Mouse (Mus musculus) adrenal gland, postnatal 0 days (tissue): ENCODE results near the gene Htr3b. TPM values are rescaled to one million over a fixed set of nuclear protein-coding genes. Genes with fewer than 3 reads are reported as not detected.

ENCODE experiments used
- polyA plus RNA-seq: library from polyadenylated mRNA; unstranded; fragments of >200 nt; fragmentation: Nextera tagmentation; extraction: Ambion mirVana; gene quantifications from 2 replicates; pipeline ENCODE4 v1.2.1, GENCODE M21; 2015

Gene Htr3b
- 3.1 and 9.3 TPM in 2 replicates for polyA plus RNA-seq

GRCm38 (mm10) chr9:48964587-48965040, at the start of gene Htr3b:
TSS of gene Htr3b (minus strand) at chr9:48964990.

GRCm38 (mm10) chr9:48984845-48985707, 20.3 kb upstream of the Htr3b start, which contains the start of gene Usp28:
TSS of gene Usp28 (plus strand) at chr9:48985375.

GRCm38 (mm10) chr9:48910885-48911537, 53.8 kb downstream of the Htr3b start, which contains the start of gene Htr3a:
TSS of gene Htr3a (minus strand) at chr9:48911099.

Other genes with a start within 250 kb of the Htr3b start
- 2.4 and 6.3 TPM in 2 replicates for gene Zbtb16, start 128.8 kb downstream of the Htr3b start, polyA plus RNA-seq
- gene Htr3a, start 53.9 kb downstream of the Htr3b start, polyA plus RNA-seq: 3.0 and 4.6 TPM in 2 replicates
- gene Usp28, start 20.4 kb upstream of the Htr3b start, polyA plus RNA-seq: 9.3 and 12.3 TPM in 2 replicates
- gene Zw10, start 90.6 kb upstream of the Htr3b start, polyA plus RNA-seq: 9.9 and 16.1 TPM in 2 replicates
- 2.2 and 3.7 TPM in 2 replicates for gene Tmprss5, start 116.3 kb upstream of the Htr3b start, polyA plus RNA-seq